Mouse (Mus musculus) cortical plate, adult 2 months (tissue): ENCODE data around the gene Zfhx2.

Experiments used
- CTCF ChIP-seq: fragments of 200-500 bp; IDR thresholded peaks from 2 replicates; pipeline ENCODE4 v1.5.1; 2011; ENCODE audit warnings: mild to moderate bottlenecking, control low read depth, low read length; ENCODE audit not compliant: insufficient read depth; ENCODE audit errors: extremely low read depth
- POLR2A ChIP-seq: fragments of 200-500 bp; IDR thresholded peaks from 2 replicates; pipeline ENCODE4 v1.6.1; 2011; ENCODE audit warnings: mild to moderate bottlenecking, low read length, control low read depth; ENCODE audit not compliant: insufficient read depth; ENCODE audit errors: extremely low read depth

GRCm38 (mm10) chr14:55066042-55066441 lies 26.1 kb downstream of the Zfhx2 start:
- TF ChIP-seq CTCF: no peak
- TF ChIP-seq POLR2A: no peak
